Mouse (Mus musculus) bone marrow, adult 2 months (tissue): ENCODE results near the gene Mast3. TPM values are rescaled to one million over a fixed set of nuclear protein-coding genes. Genes with fewer than 3 reads are reported as not detected.
A peak's percentile ranks its signal among the peaks of the same experiment; 100 is the strongest.

Experiments
- H3K27ac ChIP-seq: fragments of 200-500 bp; 2 replicates; pipeline ENCODE4 v1.5.1; 2012; ENCODE audit warnings: low read depth, mild to moderate bottlenecking, control low read depth, inconsistent platforms, low read length; ENCODE audit not compliant: control insufficient read depth, poor library complexity, insufficient read depth
- H3K4me1 ChIP-seq: fragments of 200-500 bp; 2 replicates; pipeline ENCODE4 v1.6.1; 2011; ENCODE audit warnings: low read length; ENCODE audit not compliant: control insufficient read depth, insufficient read depth
- H3K4me3 ChIP-seq: fragments of 200-500 bp; replicated peaks from 2 replicates; pipeline ENCODE3; 2011; ENCODE audit warnings: mild to moderate bottlenecking, low read depth, low read length, control low read depth; ENCODE audit not compliant: control insufficient read depth
- CTCF ChIP-seq: fragments of 200-500 bp; IDR thresholded peaks from 2 replicates; pipeline ENCODE4 v1.5.1; 2011; ENCODE audit warnings: low read length, control low read depth; ENCODE audit not compliant: control insufficient read depth, insufficient read depth
- POLR2A ChIP-seq: fragments of 200-500 bp; IDR thresholded peaks from 2 replicates; pipeline ENCODE4 v1.6.1; 2011; ENCODE audit warnings: low read depth, mild to moderate bottlenecking, control low read depth, low read length, borderline replicate concordance; ENCODE audit not compliant: control insufficient read depth
- WGBS: fragments of 180-500 bp; shearing (Covaris S2); methylation state at CpG from one replicate; pipeline ENCODE4 v1.1.7; 2018; 5-methylcytosine and 5-hydroxymethylcytosine counted together
- polyA plus RNA-seq: library from polyadenylated mRNA; stranded (reverse); fragments of >200 nt; gene quantifications from 2 replicates; pipeline ENCODE4 v1.2.4, GENCODE M21; 2011; ENCODE audit warnings: low replicate concordance; ENCODE audit not compliant: missing spikeins, insufficient read depth, insufficient read length

Gene Mast3
- 20.5 and 70.7 TPM in 2 replicates for polyA plus RNA-seq

DNA sequence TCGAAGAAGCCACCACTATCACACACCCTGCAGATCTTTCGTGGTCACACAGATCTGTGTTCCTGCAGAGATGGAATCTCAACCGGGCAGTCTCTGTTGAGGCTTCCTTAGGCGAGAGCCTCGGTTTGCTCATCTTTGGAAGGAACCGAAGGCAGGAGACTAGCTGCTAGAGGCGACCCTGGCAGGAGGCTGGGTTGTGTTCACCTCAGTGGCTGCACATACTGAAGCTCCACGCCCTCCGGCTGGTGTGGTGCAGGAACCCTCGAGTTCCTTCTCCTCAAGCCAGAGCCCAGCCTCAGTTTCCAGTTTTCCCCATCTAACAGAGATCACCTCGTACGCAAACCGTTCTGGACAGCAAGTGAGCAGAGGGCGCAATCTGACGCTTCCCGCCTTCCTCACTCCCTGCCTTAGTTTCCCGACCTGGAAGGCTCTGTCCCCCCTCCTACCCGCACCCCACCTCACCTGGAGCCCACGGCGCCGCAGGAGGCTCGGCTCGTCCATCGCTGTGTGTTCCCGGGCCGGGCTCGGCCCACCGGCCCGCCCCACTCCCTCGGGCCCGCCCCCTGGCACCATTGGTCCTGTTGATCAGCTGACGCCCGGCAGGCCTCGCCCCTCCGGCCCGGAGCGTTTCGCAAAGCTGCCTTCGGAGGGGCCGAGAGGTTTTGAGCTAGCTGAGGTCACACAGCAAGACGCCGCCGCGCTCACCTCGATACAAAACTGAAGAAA is at the start of gene Mast3:
TSS of gene Mast3 (minus strand) at position 574 of the 726 bp plus-strand sequence.
- TF ChIP-seq POLR2A (peak; percentile 79; the same call in 1 of the 2 replicates), CTCF (no peak)
- WGBS, result under 1% methylated on average over 45 of the region's 45 CpGs
- Histone ChIP-seq H3K4me3 (peak within 1 kb of the TSS; percentile 77), H3K4me1 (peaks cover 8% of the 10 kb centered on the region; the same call in 1 of the 2 replicates), H3K27ac (peak within 1 kb of the TSS; percentile 89)

DNA sequence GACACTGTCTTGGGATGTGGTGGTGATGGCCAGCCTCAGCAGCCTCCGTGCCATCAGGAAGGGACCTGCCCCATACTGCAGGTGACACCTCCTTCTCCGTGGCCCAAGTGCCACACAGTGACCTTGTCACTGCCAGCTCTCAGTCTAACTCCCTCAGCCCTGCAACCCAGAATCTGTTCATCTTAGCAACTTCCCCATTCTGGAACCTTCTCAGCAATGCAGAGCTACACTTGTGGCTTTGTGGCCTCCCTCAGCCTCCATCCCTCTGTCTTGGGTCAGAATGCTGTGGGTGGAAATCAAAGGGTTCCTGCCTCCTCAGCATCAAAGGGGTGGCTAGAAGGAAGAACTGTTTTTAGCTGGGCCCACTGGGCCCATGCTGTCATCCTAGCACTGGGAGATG is 49.0 kb upstream of the Mast3 start:
- WGBS, result 0% methylated on average over 2 of the region's 2 CpGs
- Histone ChIP-seq H3K4me3 (no peak overlapping the region), H3K27ac (no peak overlapping the region), H3K4me1 (peaks cover 3% of the 10 kb centered on the region; the same call in 1 of the 2 replicates)
- TF ChIP-seq CTCF, result no peak
- TF ChIP-seq POLR2A, result no peak

DNA sequence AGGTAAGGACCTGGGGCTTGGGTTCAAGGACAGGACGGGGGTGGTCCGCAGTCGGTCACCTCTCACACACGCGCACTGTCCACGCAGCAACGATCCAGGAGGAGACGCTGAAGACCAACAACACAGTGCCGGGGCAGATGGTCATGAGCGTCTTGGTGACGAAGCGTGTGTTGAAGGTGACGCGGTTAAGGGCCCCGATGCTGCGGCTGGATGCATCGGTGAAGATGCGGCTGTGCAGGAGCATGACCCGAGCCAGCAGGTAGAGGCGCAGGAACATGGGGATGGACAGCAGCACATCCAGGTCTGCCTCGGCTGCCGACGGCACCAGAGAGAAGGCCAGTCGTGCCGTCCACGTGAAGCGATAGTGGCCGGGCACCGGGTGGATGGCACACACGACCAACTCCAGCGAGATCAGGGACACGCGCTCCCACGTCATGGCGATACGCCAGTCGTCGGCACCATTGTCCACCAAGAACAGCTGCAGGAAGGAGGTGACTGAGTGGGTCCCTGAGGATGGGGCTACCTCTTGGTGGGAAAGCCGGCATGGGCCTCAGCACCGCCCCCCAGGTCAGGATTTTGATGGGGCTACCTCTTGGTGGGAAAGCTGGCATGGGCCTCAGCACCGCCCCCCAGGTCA is 47.9 kb upstream of the Mast3 start:
- TF ChIP-seq POLR2A (no peak), CTCF (no peak)
- Histone ChIP-seq H3K4me1 (peaks cover 3% of the 10 kb centered on the region; the same call in 1 of the 2 replicates), H3K27ac (no peak overlapping the region), H3K4me3 (no peak overlapping the region)
- WGBS, result 92% methylated on average over 41 of the region's 41 CpGs

DNA sequence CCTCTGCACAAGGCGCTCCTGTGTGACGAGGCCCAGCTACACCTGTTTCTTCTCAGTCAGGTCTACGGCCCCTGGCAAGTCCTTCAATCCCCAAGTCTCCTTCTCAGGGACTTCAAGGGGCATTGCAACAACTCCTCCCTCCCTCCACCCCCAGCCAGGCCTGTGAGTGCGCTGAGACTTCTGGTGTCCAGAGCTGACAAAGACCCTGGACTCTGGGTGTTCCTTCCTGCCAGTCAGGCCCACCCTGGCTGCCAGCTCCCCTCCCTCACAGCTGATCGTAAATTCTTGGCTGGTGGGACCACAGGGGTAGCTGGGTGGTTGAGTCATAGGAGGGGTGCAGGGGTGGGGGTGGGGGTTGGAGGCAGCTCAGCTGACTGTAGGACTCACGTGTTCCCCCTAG is 47.0 kb upstream of the Mast3 start:
- TF ChIP-seq CTCF, result no peak
- no peak for TF ChIP-seq POLR2A
- 76% methylated on average over 6 of the region's 6 CpGs for WGBS
- peaks cover 3% of the 10 kb centered on the region; the same call in 1 of the 2 replicates for H3K4me1 ChIP-seq

DNA sequence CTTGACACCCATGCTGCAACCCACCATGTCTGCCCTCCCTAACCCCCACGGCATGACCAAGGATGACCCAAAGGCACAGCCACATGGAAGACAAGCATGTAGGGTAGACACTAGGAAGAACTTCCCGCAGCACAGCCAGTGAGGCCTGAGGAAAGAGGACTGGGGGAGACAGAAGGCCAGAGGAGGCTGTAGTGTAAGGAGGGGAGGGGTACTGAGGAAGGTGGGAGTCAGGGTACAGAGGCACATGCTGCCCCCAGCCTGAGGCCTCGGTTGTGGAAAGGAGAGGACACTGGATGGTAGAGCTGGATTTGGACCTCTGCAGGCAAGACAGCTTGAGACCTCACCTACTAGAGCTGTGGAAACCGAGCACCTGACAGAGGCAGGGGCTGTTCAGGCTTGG is 46.1 kb upstream of the Mast3 start:
- peaks cover 2% of the 10 kb centered on the region; the same call in 1 of the 2 replicates for H3K4me1 ChIP-seq
- 77% methylated on average over 4 of the region's 4 CpGs for WGBS
- TF ChIP-seq POLR2A (no peak), CTCF (no peak)
- no peak overlapping the region for H3K4me3 ChIP-seq
- H3K27ac ChIP-seq, result no peak overlapping the region

More for the DNA sequence above, 47.0 kb upstream of the Mast3 start:
- H3K4me3 ChIP-seq, result no peak overlapping the region
- no peak overlapping the region for H3K27ac ChIP-seq

DNA sequence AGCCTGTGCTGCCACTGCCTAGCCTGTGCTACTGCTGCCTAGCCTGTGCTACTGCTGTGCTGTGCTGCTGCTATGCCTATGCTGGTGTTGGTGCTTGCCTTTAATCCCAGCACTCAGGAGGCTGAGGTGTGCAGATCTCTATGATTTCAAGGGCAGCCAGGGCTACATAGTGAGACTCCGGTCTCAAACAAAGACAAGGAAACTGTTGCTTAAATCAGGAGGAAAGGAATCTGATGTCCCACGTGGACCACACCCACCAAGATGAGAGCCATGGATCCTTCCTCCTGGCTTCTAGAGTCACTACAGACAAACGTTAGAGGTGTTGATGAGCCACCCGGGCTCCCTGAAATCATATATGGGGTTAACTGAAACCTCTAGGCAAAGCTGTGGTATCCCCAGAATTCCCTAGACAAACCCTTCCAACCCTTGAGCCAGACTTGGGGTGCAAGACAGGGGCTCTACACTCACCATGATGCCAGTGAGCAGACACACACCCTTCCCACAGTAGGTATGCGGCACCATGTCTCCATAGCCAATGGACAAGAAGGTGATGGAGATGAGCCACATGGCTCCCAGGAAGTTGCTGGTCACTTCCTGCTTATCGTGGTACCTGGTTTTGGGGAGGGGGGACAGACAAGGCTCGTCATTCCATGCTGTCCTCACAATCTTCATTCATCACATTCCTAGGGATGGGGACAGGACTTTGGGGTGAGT is 45.4 kb upstream of the Mast3 start:
- 69% methylated on average over 7 of the region's 7 CpGs for WGBS
- no peak overlapping the region for H3K4me3 ChIP-seq
- no peak for TF ChIP-seq POLR2A
- TF ChIP-seq CTCF, result no peak
- H3K4me1 ChIP-seq, result peaks cover 2% of the 10 kb centered on the region; the same call in 1 of the 2 replicates
- H3K27ac ChIP-seq, result no peak overlapping the region

DNA sequence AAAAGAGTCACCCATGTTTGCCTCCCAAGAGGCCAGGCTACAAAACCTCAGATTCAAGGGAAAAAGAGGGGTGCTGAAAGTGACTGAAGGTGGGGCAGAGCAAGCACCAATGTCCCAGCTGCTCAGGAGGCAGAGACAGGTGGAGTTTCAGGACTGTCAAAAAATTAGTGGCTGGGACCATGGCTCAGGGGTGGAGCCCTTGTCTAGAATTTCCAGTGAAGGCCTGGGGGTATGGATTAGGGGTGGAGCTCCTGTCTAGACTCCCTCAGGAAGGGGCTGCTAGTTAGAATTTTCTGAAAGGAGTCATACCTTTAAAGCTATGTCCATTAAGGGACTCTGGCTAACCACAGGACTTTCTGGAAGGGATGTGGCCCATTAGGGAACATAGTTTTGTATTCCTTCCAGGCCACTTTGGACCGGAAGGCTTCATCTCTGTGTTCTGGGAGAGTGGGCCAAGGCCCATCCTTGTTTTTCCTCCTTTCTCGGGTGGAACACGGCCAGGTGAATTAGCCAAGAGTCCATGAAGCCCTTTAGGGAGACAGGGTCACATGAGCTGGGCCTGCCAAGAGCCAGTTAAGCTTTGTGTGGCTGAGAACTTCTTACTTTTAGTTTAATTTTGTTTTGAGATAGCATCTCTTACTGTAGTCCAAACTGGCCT is 44.6 kb upstream of the Mast3 start:
- WGBS, result 80% methylated on average over 3 of the region's 3 CpGs
- Histone ChIP-seq H3K4me1 (peaks cover 2% of the 10 kb centered on the region; the same call in 1 of the 2 replicates), H3K27ac (no peak overlapping the region), H3K4me3 (no peak overlapping the region)
- TF ChIP-seq CTCF (no peak), POLR2A (no peak)
